Mouse (Mus musculus) ovary, postnatal 36 days (tissue): ENCODE results near the gene Mzf1.
"Not testable (repeated sequence)": the region's sequence is repeated elsewhere in the genome, so short reads cannot be mapped to it uniquely, and the experiment has no call there.

Experiments
- DNase-seq: peaks from one replicate; pipeline ENCODE4 v3.0.0; 2022; ENCODE audit warnings: low spot score, mixed read lengths

The Mzf1 gene

GRCm38 (mm10) chr7:13054287-13055010 lies at the start of gene Mzf1:
Mzf1 (minus strand) TSS chr7:13054764.
- peak; percentile 87 for DNase-seq

GRCm38 (mm10) chr7:13095073-13095472 lies 40.5 kb upstream of the Mzf1 start, which contains the start of gene Vmn1r85:
Vmn1r85 (minus strand) TSS chr7:13095173.
- no peak for DNase-seq

- no peak for DNase-seq
Measured at GRCm38 (mm10) chr7:13072293-13072692, 17.7 kb upstream of the Mzf1 start.

- DNase-seq = not testable (repeated sequence)
Measured at GRCm38 (mm10) chr7:13063399-13063798, 8.8 kb upstream of the Mzf1 start.

- DNase-seq = no peak
Measured at GRCm38 (mm10) chr7:13059536-13059935, 5.0 kb upstream of the Mzf1 start.

GRCm38 (mm10) chr7:13056913-13057700 lies 2.5 kb upstream of the Mzf1 start:
- no peak for DNase-seq

GRCm38 (mm10) chr7:13053961-13054286 lies 640 bp downstream of the Mzf1 start:
- DNase-seq = no peak

GRCm38 (mm10) chr7:13053501-13053900 lies 1.1 kb downstream of the Mzf1 start:
- DNase-seq = no peak

- no peak for DNase-seq
Measured at GRCm38 (mm10) chr7:13053001-13053400, 1.6 kb downstream of the Mzf1 start.

- DNase-seq = no peak
Measured at GRCm38 (mm10) chr7:13046084-13046483, 8.5 kb downstream of the Mzf1 start.

- DNase-seq = no peak
Measured at GRCm38 (mm10) chr7:13044254-13044625, 10.3 kb downstream of the Mzf1 start.

GRCm38 (mm10) chr7:13043445-13044253 lies 10.9 kb downstream of the Mzf1 start:
- peak; percentile 43 for DNase-seq

- DNase-seq = no peak
Measured at GRCm38 (mm10) chr7:13043120-13043444, 11.5 kb downstream of the Mzf1 start.

GRCm38 (mm10) chr7:13042511-13042910 lies 12.1 kb downstream of the Mzf1 start:
- DNase-seq = no peak

- no peak for DNase-seq
Measured at GRCm38 (mm10) chr7:13041256-13041655, 13.3 kb downstream of the Mzf1 start.

GRCm38 (mm10) chr7:13039181-13039580 lies 15.4 kb downstream of the Mzf1 start:
- DNase-seq = no peak

GRCm38 (mm10) chr7:13038621-13039169 lies 15.9 kb downstream of the Mzf1 start:
- DNase-seq = no peak

- peak; percentile 99 for DNase-seq
Measured at GRCm38 (mm10) chr7:13037901-13038555, 16.5 kb downstream of the Mzf1 start, which contains the start of gene Ube2m. Ube2m (minus strand) TSS chr7:13038275.

- DNase-seq = no peak
Measured at GRCm38 (mm10) chr7:13037366-13037765, 17.2 kb downstream of the Mzf1 start.

- DNase-seq = no peak
Measured at GRCm38 (mm10) chr7:13036806-13037205, 17.8 kb downstream of the Mzf1 start.

- no peak for DNase-seq
Measured at GRCm38 (mm10) chr7:13035211-13035855, 19.2 kb downstream of the Mzf1 start.
